Mouse (Mus musculus) megakaryocyte, embryonic 14.5 days (primary cell): ENCODE results near the gene Ube2f. TPM values are rescaled to one million over a fixed set of nuclear protein-coding genes. Genes with fewer than 3 reads are reported as not detected.

Source experiments
- H3K27me3 ChIP-seq: replicated peaks from 2 replicates; pipeline ENCODE3; 2012; ENCODE audit warnings: inconsistent platforms
- H3K36me3 ChIP-seq: replicated peaks from 2 replicates; pipeline ENCODE3; 2012; ENCODE audit warnings: low read length, inconsistent platforms, mixed read lengths
- H3K4me1 ChIP-seq: 2 replicates; pipeline ENCODE4 v1.6.1; 2012; ENCODE audit warnings: inconsistent platforms
- H3K4me3 ChIP-seq: replicated peaks from 2 replicates; pipeline ENCODE3; 2012; ENCODE audit warnings: moderate library complexity, mild to moderate bottlenecking, inconsistent platforms
- H3K9me3 ChIP-seq: 2 replicates; pipeline ENCODE4 v1.6.1; 2012; ENCODE audit warnings: inconsistent platforms
- FLI1 ChIP-seq: IDR thresholded peaks from 2 replicates; pipeline ENCODE4 v1.6.1; 2012; ENCODE audit warnings: low read length, inconsistent platforms, mixed read lengths
- GATA1 ChIP-seq: IDR thresholded peaks from 3 replicates; pipeline ENCODE4 v1.6.1; 2012; ENCODE audit warnings: mixed read lengths, low read length, inconsistent platforms, borderline replicate concordance
- polyA plus RNA-seq: library from polyadenylated mRNA; stranded (reverse); fragments of >175 nt; gene quantifications from 2 replicates; pipeline ENCODE4 v1.2.3, GENCODE M21; 2012; ENCODE audit warnings: low replicate concordance; ENCODE audit not compliant: insufficient read depth

The Ube2f gene
- polyA plus RNA-seq, 1 experiment: 13.4 TPM

DNA sequence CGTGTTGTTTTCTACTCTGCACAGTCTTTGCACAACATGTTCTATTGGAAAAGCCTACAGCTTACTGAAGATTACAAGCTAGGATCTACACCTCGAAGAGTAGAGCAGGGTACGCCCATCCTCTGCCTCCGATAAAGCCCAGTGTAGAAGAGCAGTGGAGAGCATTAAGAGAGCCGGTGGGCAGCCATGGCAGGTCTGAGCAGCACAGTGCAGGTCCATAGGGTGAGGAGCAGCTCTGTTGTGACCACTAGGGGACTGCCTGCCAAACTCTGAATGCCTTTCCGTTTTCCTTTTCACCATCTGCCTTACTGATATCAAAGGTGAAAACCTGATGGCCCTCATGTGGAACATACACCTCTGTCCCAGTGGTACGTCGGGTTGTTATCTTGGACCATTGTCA lies 1.8 kb downstream of the Ube2f start:
- Histone ChIP-seq H3K4me1 (peaks cover 58% of the 10 kb centered on the region), H3K27me3 (no peaks in the 10 kb centered on the region), H3K9me3 (no peaks in the 10 kb centered on the region), H3K4me3 (peak overlapping the region; percentile 83), H3K36me3 (peaks cover 33% of the 10 kb centered on the region)
- TF ChIP-seq FLI1 (no peak), GATA1 (no peak)

GRCm38 (mm10) chr1:91257918-91258317 lies 7.8 kb downstream of the Ube2f start:
- no peaks in the 10 kb centered on the region for H3K9me3 ChIP-seq
- no peaks in the 10 kb centered on the region for H3K27me3 ChIP-seq
- H3K4me3 ChIP-seq: no peak overlapping the region
- peaks cover 38% of the 10 kb centered on the region for H3K4me1 ChIP-seq
- TF ChIP-seq GATA1 (no peak), FLI1 (no peak)
- H3K36me3 ChIP-seq: peaks cover 71% of the 10 kb centered on the region

DNA sequence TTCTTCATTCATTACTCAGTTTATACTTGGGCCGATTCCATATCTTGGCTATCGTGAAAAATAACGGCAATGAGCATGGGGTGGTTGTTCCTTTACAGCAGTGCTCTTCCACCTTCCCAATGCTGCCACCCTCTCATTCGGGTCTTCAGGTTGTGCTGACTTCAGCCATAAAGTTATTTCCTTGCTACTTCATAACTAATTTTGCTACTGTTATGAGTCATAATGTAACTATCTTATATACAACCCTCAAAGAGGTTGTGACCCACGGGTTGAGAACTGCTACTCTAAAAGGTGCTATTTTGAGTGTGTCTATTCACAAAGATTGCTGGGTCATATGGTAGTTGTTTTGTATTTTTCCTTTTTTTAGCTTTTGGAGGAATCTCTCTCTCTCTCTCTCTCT lies 9.7 kb downstream of the Ube2f start:
- Histone ChIP-seq H3K9me3 (no peaks in the 10 kb centered on the region), H3K27me3 (no peaks in the 10 kb centered on the region), H3K4me3 (no peak overlapping the region), H3K36me3 (peaks cover 72% of the 10 kb centered on the region), H3K4me1 (peaks cover 32% of the 10 kb centered on the region)
- TF ChIP-seq GATA1 (no peak), FLI1 (no peak)

GRCm38 (mm10) chr1:91262508-91262907 lies 12.4 kb downstream of the Ube2f start:
- TF ChIP-seq GATA1 (no peak), FLI1 (no peak)
- H3K36me3 ChIP-seq: peaks cover 72% of the 10 kb centered on the region

DNA sequence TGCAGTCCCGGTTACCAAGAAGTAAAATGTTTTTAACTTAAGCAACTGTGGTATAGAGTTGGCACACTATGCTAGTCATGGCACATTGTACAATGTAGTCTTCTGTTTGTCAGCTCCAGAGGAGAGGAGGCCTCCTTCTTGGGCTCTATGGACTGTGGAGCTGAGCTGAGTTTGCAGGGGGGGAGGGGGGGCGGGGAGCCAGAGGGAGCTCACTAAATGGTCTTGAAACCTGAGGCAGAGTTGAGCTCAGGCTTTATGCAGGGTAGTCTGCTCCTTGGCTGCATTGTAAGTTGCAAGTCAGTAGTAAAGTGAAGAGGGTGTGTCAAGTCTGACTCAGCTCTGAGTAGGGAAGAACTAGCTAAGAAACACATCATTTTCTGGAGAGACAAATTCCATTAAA lies 22.2 kb downstream of the Ube2f start:
- TF ChIP-seq GATA1: no peak
- TF ChIP-seq FLI1: no peak
- Histone ChIP-seq H3K36me3 (peaks cover 79% of the 10 kb centered on the region), H3K9me3 (no peaks in the 10 kb centered on the region), H3K4me3 (no peak overlapping the region), H3K27me3 (no peaks in the 10 kb centered on the region), H3K4me1 (peaks cover 18% of the 10 kb centered on the region)

More at GRCm38 (mm10) chr1:91262508-91262907, 12.4 kb downstream of the Ube2f start:
- Histone ChIP-seq H3K9me3 (no peaks in the 10 kb centered on the region), H3K27me3 (no peaks in the 10 kb centered on the region), H3K4me3 (no peak overlapping the region), H3K4me1 (peaks cover 22% of the 10 kb centered on the region)

DNA sequence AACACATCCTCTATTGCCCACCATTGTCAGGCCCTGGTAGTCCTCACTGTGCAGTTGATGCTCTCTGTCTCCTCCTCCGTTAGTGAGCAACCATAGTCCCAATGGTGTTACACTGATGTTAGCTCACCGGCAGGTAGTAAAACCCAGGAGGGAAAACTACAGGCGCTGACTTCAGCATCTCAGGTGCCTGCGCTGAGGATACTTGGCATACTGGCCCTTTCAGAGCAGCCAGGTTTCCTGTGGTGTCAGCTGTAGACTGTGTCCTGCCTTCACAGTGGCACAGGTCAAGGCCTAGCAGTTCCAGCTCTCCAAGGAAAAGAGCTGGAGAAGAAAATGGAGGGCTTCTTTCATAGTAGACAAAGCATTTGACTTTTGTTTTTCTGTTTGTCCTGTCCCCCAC lies 26.5 kb downstream of the Ube2f start:
- Histone ChIP-seq H3K36me3 (peaks cover 86% of the 10 kb centered on the region), H3K27me3 (no peaks in the 10 kb centered on the region), H3K4me1 (peaks cover 28% of the 10 kb centered on the region), H3K9me3 (no peaks in the 10 kb centered on the region), H3K4me3 (no peak overlapping the region)
- no peak for TF ChIP-seq FLI1

DNA sequence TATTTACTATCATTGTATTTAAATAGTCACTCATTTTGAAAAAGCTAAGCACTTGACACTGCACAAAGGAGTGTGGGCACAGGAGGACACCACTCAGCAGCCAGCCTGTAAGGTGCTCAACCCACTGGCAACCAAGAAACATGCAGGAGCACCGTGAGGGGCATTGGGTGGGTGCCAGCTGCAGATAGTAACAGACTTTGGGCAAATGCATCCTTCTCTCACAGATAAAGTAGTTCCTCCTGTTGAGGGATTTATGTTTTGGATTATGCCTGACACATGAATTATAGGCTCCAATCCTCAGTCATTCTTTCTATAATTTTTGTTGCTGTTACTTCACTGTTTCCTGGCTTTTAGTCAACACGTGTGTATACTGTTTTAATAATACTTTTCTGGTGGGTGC lies 27.4 kb downstream of the Ube2f start:
- H3K27me3 ChIP-seq: no peaks in the 10 kb centered on the region
- peaks cover 89% of the 10 kb centered on the region for H3K36me3 ChIP-seq
- H3K4me1 ChIP-seq: peaks cover 19% of the 10 kb centered on the region
- H3K4me3 ChIP-seq: no peak overlapping the region
- no peaks in the 10 kb centered on the region for H3K9me3 ChIP-seq
- no peak for TF ChIP-seq FLI1
- TF ChIP-seq GATA1: no peak

DNA sequence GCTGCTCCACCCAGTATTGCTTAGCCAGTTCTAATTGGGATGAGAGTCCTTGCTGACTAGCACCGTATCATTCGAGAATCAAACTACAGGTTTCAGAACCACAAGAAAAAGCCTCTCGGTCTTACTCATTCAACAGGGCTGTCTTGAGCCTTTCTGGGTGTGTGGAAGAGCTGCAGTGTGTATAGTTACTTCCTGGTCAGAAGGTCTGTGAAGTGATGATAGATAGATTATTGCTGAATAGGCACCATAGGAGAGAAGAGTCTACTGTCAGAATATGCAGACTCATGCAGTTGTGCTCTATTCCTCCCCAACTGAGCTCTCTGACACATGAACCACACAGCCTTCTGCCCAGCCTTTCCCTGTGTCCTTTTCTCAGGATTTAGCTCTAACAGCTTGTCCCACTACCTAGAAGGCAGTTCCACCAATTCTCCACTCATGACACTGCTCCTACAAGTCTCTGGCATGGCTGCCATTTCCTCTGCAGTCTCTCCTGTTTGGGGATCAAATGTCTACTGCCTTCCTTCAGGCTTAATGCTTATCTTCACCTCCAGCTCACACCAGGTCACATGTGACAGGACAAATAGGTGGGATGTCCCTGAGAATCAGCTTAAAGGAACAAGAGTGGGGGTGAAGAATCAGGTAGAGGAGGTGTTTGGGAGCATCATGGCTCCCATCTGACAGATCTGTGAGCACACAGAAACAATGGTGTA lies 28.5 kb downstream of the Ube2f start:
- TF ChIP-seq FLI1 (no peak), GATA1 (no peak)
- H3K9me3 ChIP-seq: no peaks in the 10 kb centered on the region
- peaks cover 89% of the 10 kb centered on the region for H3K36me3 ChIP-seq
- H3K4me1 ChIP-seq: peaks cover 12% of the 10 kb centered on the region
- no peaks in the 10 kb centered on the region for H3K27me3 ChIP-seq
- no peak overlapping the region for H3K4me3 ChIP-seq

GRCm38 (mm10) chr1:91279126-91279525 lies 29.0 kb downstream of the Ube2f start:
- Histone ChIP-seq H3K27me3 (no peaks in the 10 kb centered on the region), H3K4me3 (no peak overlapping the region), H3K9me3 (no peaks in the 10 kb centered on the region), H3K36me3 (peaks cover 93% of the 10 kb centered on the region), H3K4me1 (peaks cover 12% of the 10 kb centered on the region)
- no peak for TF ChIP-seq FLI1
- no peak for TF ChIP-seq GATA1

- peaks cover 15% of the 10 kb centered on the region for H3K4me1 ChIP-seq
- no peak for TF ChIP-seq GATA1
- TF ChIP-seq FLI1: no peak
- H3K27me3 ChIP-seq: no peaks in the 10 kb centered on the region
- no peaks in the 10 kb centered on the region for H3K9me3 ChIP-seq
- peaks cover 93% of the 10 kb centered on the region for H3K36me3 ChIP-seq
- no peak overlapping the region for H3K4me3 ChIP-seq
Observed at GRCm38 (mm10) chr1:91282582-91282981, 32.5 kb downstream of the Ube2f start.

DNA sequence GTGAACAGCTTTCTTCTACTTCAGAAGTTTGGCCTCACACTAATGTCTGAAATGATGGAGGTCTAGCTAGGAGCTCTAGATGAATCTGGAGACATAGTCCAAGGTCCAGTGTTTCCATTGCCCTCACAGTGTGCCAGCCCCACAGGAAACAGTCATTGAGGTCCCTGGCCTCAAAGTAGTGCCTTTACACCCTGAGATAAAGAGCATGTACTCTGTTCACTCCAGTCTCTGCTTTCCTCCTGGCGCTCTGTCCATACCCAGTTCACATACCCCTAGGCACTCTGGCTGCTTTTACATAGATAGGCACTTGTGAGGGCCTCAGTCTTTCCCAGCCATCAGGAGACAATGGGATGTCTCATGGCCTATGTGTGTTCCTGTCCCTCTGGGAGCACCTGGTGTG lies 39.3 kb downstream of the Ube2f start:
- TF ChIP-seq GATA1 (no peak), FLI1 (no peak)
- H3K27me3 ChIP-seq: no peaks in the 10 kb centered on the region
- H3K4me1 ChIP-seq: peaks cover 22% of the 10 kb centered on the region
- no peak overlapping the region for H3K4me3 ChIP-seq
- H3K9me3 ChIP-seq: no peaks in the 10 kb centered on the region
- H3K36me3 ChIP-seq: peaks cover 88% of the 10 kb centered on the region
